Mouse (Mus musculus): ENCODE measurements around the gene Wdr43.

DNA sequence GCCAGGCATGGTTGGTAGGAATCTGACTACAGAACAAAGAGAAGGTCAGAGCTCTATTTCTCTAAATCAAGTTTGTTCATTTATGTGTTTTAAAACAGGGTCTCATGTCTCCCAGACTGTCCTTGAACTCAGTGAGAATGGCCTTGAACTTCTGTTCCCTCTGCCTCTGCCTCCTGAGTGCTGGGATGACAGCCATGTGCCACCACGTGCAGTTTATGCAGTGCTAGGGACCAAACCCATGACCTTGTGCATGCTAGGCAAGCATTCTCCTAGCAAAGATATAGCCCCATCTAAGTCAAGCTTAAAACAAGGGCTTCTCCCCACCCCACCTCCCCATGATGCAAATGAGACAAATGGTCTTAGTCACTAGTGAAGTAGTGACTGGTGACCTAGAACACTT is 89.4 kb downstream of the Wdr43 start:
- TF ChIP-seq CTCF (IDR thresholded peaks at IDR 0.05; ENCODE audit: extremely low read depth, insufficient read length, insufficient replicate concordance, low read depth, low read length) (no peak), POLR2A (IDR thresholded peaks at IDR 0.05; ENCODE audit: low read depth, low read length) (no peak)
